Mouse (Mus musculus) liver, postnatal 0 days (tissue): ENCODE measurements around the gene Arid3c.

Experiments
- CTCF ChIP-seq: sonication (generic); IDR thresholded peaks from 2 replicates; pipeline ENCODE4 v1.5.1; 2016; ENCODE audit warnings: antibody characterized with exemption, low read depth
- EP300 ChIP-seq: IDR thresholded peaks from 2 replicates; pipeline ENCODE4 v1.6.1; 2016; ENCODE audit warnings: antibody characterized with exemption, low read depth, mild to moderate bottlenecking

DNA sequence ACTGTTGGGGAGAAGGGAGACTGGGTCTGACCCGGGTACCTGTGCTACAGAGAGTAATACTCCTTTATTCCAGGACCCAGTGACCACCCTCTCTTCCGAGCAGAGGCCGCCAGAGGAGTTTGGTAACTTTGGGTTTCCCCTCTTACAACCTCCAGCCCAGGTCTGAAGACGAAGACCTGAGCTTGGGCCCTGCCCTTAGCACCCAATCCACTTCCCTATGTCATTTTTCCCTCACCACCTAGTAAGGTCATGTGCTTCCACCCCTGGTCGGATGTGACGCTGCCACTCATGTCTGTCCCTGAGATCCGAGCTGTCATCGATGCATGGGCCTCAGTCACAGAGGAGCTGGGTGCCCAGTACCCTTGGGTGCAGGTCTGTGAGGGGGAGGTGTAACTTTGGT, 25.5 kb upstream of the Arid3c start:
- TF ChIP-seq CTCF (no peak), EP300 (no peak)
